19 mouse cellular contexts compared by ENCODE assay signal in genomic region chr9:67118429-67118828, GRCm38 (mm10).
A peak's percentile ranks its signal among the peaks of the same experiment; 100 is the strongest.
DNase-seq lines count a peak whose midpoint lies in the region; ATAC-seq and TF ChIP-seq lines count a peak whose summit lies in the region.
"Had no signal": no experiment of that assay in that cellular context is flagged by ENCODE, and none has a peak within 500 bp of the region (broad histone marks: within the 10 kb centered on the region; RNA-seq: fewer than 3 reads in every experiment).

No protein-coding gene starts in this region.

- H3K4me1 ChIP-seq in stomach, embryonic 15.5 days = peaks cover 7% of the 10 kb centered on the region; the same call in 1 of the 2 replicates
- no peaks in the 10 kb centered on the region for H3K4me1 ChIP-seq in stomach, postnatal 0 days (replicated peaks; ENCODE audit: control insufficient read depth, insufficient read depth)
- peaks cover 28% of the 10 kb centered on the region for H3K4me1 ChIP-seq in intestine, embryonic 15.5 days (replicated peaks)
- H3K4me1 ChIP-seq in intestine, postnatal 0 days (replicated peaks; ENCODE audit: control insufficient read depth, insufficient read depth, low read length) = peaks cover 7% of the 10 kb centered on the region; the same call in 1 of the 2 replicates
- H3K4me1 ChIP-seq: forebrain, embryonic 13.5 days; forebrain, embryonic 15.5 days had no signal

- no peaks in the 10 kb centered on the region for H3K9me3 ChIP-seq in stomach, embryonic 15.5 days
- H3K9me3 ChIP-seq in stomach, postnatal 0 days (ENCODE audit: control insufficient read depth, low read length) = no peaks in the 10 kb centered on the region
- no peaks in the 10 kb centered on the region for H3K9me3 ChIP-seq in intestine, embryonic 15.5 days
- H3K9me3 ChIP-seq in intestine, postnatal 0 days (ENCODE audit: control insufficient read depth) = no peaks in the 10 kb centered on the region
- H3K9me3 ChIP-seq: embryonic facial prominence, embryonic 10.5 days; embryonic facial prominence, embryonic 12.5 days; forebrain, embryonic 13.5 days; forebrain, embryonic 15.5 days had no signal

- ATAC-seq in stomach, embryonic 15.5 days (ENCODE audit: insufficient read depth, low FRiP score, low read depth) = no peak
- ATAC-seq in stomach, postnatal 0 days (ENCODE audit: low FRiP score, low TSS enrichment) = no peak
- ATAC-seq in intestine, embryonic 15.5 days = peak; percentile 41
- peak; percentile 58 for ATAC-seq in intestine, postnatal 0 days
- ATAC-seq: forebrain, embryonic 13.5 days; forebrain, embryonic 15.5 days had no signal

- no peak overlapping the region for H3K9ac ChIP-seq in stomach, embryonic 15.5 days
- H3K9ac ChIP-seq in stomach, postnatal 0 days (ENCODE audit: low read length) = no peak overlapping the region
- H3K9ac ChIP-seq in intestine, embryonic 15.5 days = no peak overlapping the region
- H3K9ac ChIP-seq in intestine, postnatal 0 days (ENCODE audit: low read depth, low read length) = no peak overlapping the region
- H3K9ac ChIP-seq: embryonic facial prominence, embryonic 12.5 days; forebrain, embryonic 13.5 days; forebrain, embryonic 15.5 days had no signal

- no peak for TF ChIP-seq CTCF in stomach, postnatal 0 days (IDR thresholded peaks at IDR 0.05; ENCODE audit: low read depth)
- TF ChIP-seq CTCF in intestine, postnatal 0 days (IDR thresholded peaks at IDR 0.05; ENCODE audit: low read depth) = no peak

- H3K27me3 ChIP-seq in stomach, embryonic 15.5 days (replicated peaks) = no peaks in the 10 kb centered on the region
- H3K27me3 ChIP-seq in stomach, postnatal 0 days (ENCODE audit: control insufficient read depth, insufficient read depth, low read length) = no peaks in the 10 kb centered on the region
- H3K27me3 ChIP-seq in intestine, embryonic 15.5 days (replicated peaks) = no peaks in the 10 kb centered on the region
- no peaks in the 10 kb centered on the region for H3K27me3 ChIP-seq in intestine, postnatal 0 days (replicated peaks; ENCODE audit: control insufficient read depth, insufficient read depth, low read length)
- H3K27me3 ChIP-seq: embryonic facial prominence, embryonic 12.5 days; forebrain, embryonic 13.5 days; forebrain, embryonic 15.5 days had no signal

- 83% methylated on average over 1 of the region's 1 CpGs for WGBS in stomach, embryonic 15.5 days
- 92% methylated on average over 1 of the region's 1 CpGs for WGBS in stomach, postnatal 0 days
- WGBS in intestine, embryonic 15.5 days = 92% methylated on average over 1 of the region's 1 CpGs
- WGBS in intestine, postnatal 0 days = 60% methylated on average over 1 of the region's 1 CpGs

- DNase-seq in stomach, postnatal 0 days (ENCODE audit: low spot score) = no peak
- no peak for DNase-seq in left cerebral cortex, adult 18-20 months (ENCODE audit: low spot score in 2 of 2)
- DNase-seq in adrenal gland, adult 8-10 months = no peak
- no peak for DNase-seq in heart, adult 8-10 months (ENCODE audit: low spot score)
- DNase-seq: adrenal gland, adult 2 months; adrenal gland, postnatal 14 days; adrenal gland, postnatal 36 days; cerebellum, adult 11-12 months; cerebellum, adult 2 months; cerebellum, adult 9-10 months; cerebellum, postnatal 10 days; cerebellum, postnatal 25 days had no signal

- no peak overlapping the region for H3K4me3 ChIP-seq in stomach, embryonic 15.5 days (replicated peaks)
- no peak overlapping the region for H3K4me3 ChIP-seq in stomach, postnatal 0 days (ENCODE audit: low read depth, low read length)
- no peak overlapping the region for H3K4me3 ChIP-seq in intestine, embryonic 15.5 days (replicated peaks)
- no peak overlapping the region for H3K4me3 ChIP-seq in intestine, postnatal 0 days (ENCODE audit: low read depth, low read length)
- H3K4me3 ChIP-seq: embryonic facial prominence, embryonic 10.5 days; embryonic facial prominence, embryonic 12.5 days; forebrain, embryonic 13.5 days; forebrain, embryonic 15.5 days had no signal

- H3K27ac ChIP-seq in stomach, embryonic 15.5 days = peak overlapping the region; percentile 21; the same call in 1 of the 2 replicates
- H3K27ac ChIP-seq in stomach, postnatal 0 days (replicated peaks) = no peak overlapping the region
- H3K27ac ChIP-seq in intestine, embryonic 15.5 days = peak overlapping the region; percentile 64
- H3K27ac ChIP-seq in intestine, postnatal 0 days (ENCODE audit: low read depth, low read length) = peak overlapping the region; percentile 88
- H3K27ac ChIP-seq: embryonic facial prominence, embryonic 10.5 days; embryonic facial prominence, embryonic 12.5 days; forebrain, embryonic 13.5 days; forebrain, embryonic 15.5 days had no signal

- no peak for TF ChIP-seq EP300 in stomach, postnatal 0 days (optimal IDR thresholded peaks at IDR 0.05)

- no peaks in the 10 kb centered on the region for H3K36me3 ChIP-seq in stomach, embryonic 15.5 days
- H3K36me3 ChIP-seq in stomach, postnatal 0 days (ENCODE audit: control insufficient read depth, insufficient read depth, low read length) = no peaks in the 10 kb centered on the region
- H3K36me3 ChIP-seq in intestine, embryonic 15.5 days = no peaks in the 10 kb centered on the region
- no peaks in the 10 kb centered on the region for H3K36me3 ChIP-seq in intestine, postnatal 0 days (ENCODE audit: control insufficient read depth, insufficient read depth)
- H3K36me3 ChIP-seq: embryonic facial prominence, embryonic 10.5 days; embryonic facial prominence, embryonic 12.5 days; forebrain, embryonic 15.5 days had no signal

- H3K4me2 ChIP-seq in stomach, embryonic 15.5 days = no peak overlapping the region
- H3K4me2 ChIP-seq in stomach, postnatal 0 days (replicated peaks; ENCODE audit: low read depth) = no peak overlapping the region
- H3K4me2 ChIP-seq in intestine, embryonic 15.5 days (replicated peaks) = no peak overlapping the region
- 0 out of 2 replicates have a peak overlapping the region, but pooled peaks have one; percentile 13 for H3K4me2 ChIP-seq in intestine, postnatal 0 days (replicated peaks; ENCODE audit: low read depth)
- H3K4me2 ChIP-seq: embryonic facial prominence, embryonic 12.5 days; forebrain, embryonic 13.5 days; forebrain, embryonic 15.5 days had no signal

Comparison
In these comparisons a context has a peak if more than half of its experiments do, and no peak if none do; other contexts are left out.
1. ATAC-seq: peak in intestine, embryonic 15.5 days (single experiment) and intestine, postnatal 0 days (single experiment); none in stomach, embryonic 15.5 days (single experiment) and stomach, postnatal 0 days (single experiment).